In genomic region chr17:85486585-85487480, GRCm38 (mm10) we compare ENCODE assay signal across 9 mouse cellular contexts.
DNase-seq lines count a peak whose midpoint lies in the region; ATAC-seq and TF ChIP-seq lines count a peak whose summit lies in the region.
"Had no signal": no experiment of that assay in that cellular context is flagged by ENCODE, and none has a peak within 500 bp of the region (broad histone marks: within the 10 kb centered on the region; RNA-seq: fewer than 3 reads in every experiment).

No protein-coding gene starts in this region.

- H3K4me3 ChIP-seq in hindbrain, embryonic 11.5 days (ENCODE audit: low read depth, low read length): peak overlapping the region; percentile 1; the same call in 1 of the 2 replicates
- no peak overlapping the region for H3K4me3 ChIP-seq in hindbrain, embryonic 14.5 days (replicated peaks; ENCODE audit: low read length)
- peak overlapping the region; percentile 14; the same call in 1 of the 2 replicates for H3K4me3 ChIP-seq in heart, postnatal 0 days (ENCODE audit: low read depth, low read length)

- peak; percentile 71; the same call in 1 of the 2 replicates for ATAC-seq in hindbrain, embryonic 11.5 days (ENCODE audit: low FRiP score)
- no peak for ATAC-seq in hindbrain, embryonic 14.5 days (ENCODE audit: low FRiP score)
- no peak for ATAC-seq in heart, postnatal 0 days (ENCODE audit: insufficient read depth, low read depth)
- ATAC-seq in erythroblast, adult 5-6 weeks (replicated peaks; ENCODE audit: low FRiP score, poor library complexity, severe bottlenecking): no peak

- TF ChIP-seq POLR2A in brain, embryonic 14.5 days (IDR thresholded peaks at IDR 0.05; ENCODE audit: borderline replicate concordance, extremely low read depth, insufficient read depth, insufficient read length, poor library complexity, severe bottlenecking): no peak

- DNase-seq in hindbrain, embryonic 11.5 days (ENCODE audit: low spot score): peak; percentile 72
- no peak for DNase-seq in hindbrain, embryonic 14.5 days (ENCODE audit: low spot score)
- DNase-seq in brain, embryonic 14.5 days (ENCODE audit: low read depth): peak; percentile 70
- no peak for DNase-seq in heart, postnatal 0 days (ENCODE audit: low spot score)
- peak; percentile 70 for DNase-seq in neural tube, embryonic 10.5 days (ENCODE audit: extremely low spot score, low spot score)
- DNase-seq in cerebellum, adult 11 months: no peak
- DNase-seq in layer of hippocampus, adult 9-11 months: no peak

- peak overlapping the region; percentile 29; the same call in 1 of the 2 replicates for H3K4me2 ChIP-seq in hindbrain, embryonic 11.5 days (replicated peaks; ENCODE audit: low read depth, low read length)
- no peak overlapping the region for H3K4me2 ChIP-seq in hindbrain, embryonic 14.5 days (replicated peaks)
- peak overlapping the region; percentile 12 for H3K4me2 ChIP-seq in heart, postnatal 0 days (ENCODE audit: low read depth, low read length)

- H3K27me3 ChIP-seq in hindbrain, embryonic 11.5 days (ENCODE audit: control insufficient read depth, insufficient read depth, low read length): peaks cover 93% of the 10 kb centered on the region
- H3K27me3 ChIP-seq in hindbrain, embryonic 14.5 days (ENCODE audit: control insufficient read depth, insufficient read depth, low read length): peaks cover 98% of the 10 kb centered on the region
- H3K27me3 ChIP-seq in heart, postnatal 0 days (ENCODE audit: control insufficient read depth, insufficient read depth, low read length): peaks cover 98% of the 10 kb centered on the region
- H3K27me3 ChIP-seq: CH12.LX had no signal

- no peaks in the 10 kb centered on the region for H3K36me3 ChIP-seq in hindbrain, embryonic 11.5 days (ENCODE audit: control insufficient read depth, insufficient read depth, low read length)
- no peaks in the 10 kb centered on the region for H3K36me3 ChIP-seq in hindbrain, embryonic 14.5 days (replicated peaks; ENCODE audit: control insufficient read depth, insufficient read depth)
- no peaks in the 10 kb centered on the region for H3K36me3 ChIP-seq in heart, postnatal 0 days (replicated peaks; ENCODE audit: control insufficient read depth, insufficient read depth, low read length)

- H3K9me3 ChIP-seq in hindbrain, embryonic 11.5 days (ENCODE audit: control insufficient read depth, low read length): no peaks in the 10 kb centered on the region
- no peaks in the 10 kb centered on the region for H3K9me3 ChIP-seq in hindbrain, embryonic 14.5 days (ENCODE audit: control insufficient read depth, low read length)
- H3K9me3 ChIP-seq in heart, postnatal 0 days (replicated peaks; ENCODE audit: control insufficient read depth, low read length): no peaks in the 10 kb centered on the region

- TF ChIP-seq CTCF in brain, embryonic 14.5 days (IDR thresholded peaks at IDR 0.05; ENCODE audit: borderline replicate concordance, extremely low read depth, insufficient read depth, insufficient read length): no peak
- TF ChIP-seq CTCF in heart, postnatal 0 days (IDR thresholded peaks at IDR 0.05; ENCODE audit: low read depth): no peak

- no peak for TF ChIP-seq EP300 in heart, postnatal 0 days (IDR thresholded peaks at IDR 0.05; ENCODE audit: low read depth)

- H3K27ac ChIP-seq in hindbrain, embryonic 11.5 days (ENCODE audit: low read depth, low read length): no peak overlapping the region
- H3K27ac ChIP-seq in hindbrain, embryonic 14.5 days: no peak overlapping the region
- H3K27ac ChIP-seq in heart, postnatal 0 days (ENCODE audit: low read depth): no peak overlapping the region

- H3K9ac ChIP-seq in hindbrain, embryonic 11.5 days (ENCODE audit: low read depth, low read length): no peak overlapping the region
- H3K9ac ChIP-seq in hindbrain, embryonic 14.5 days: no peak overlapping the region
- H3K9ac ChIP-seq in heart, postnatal 0 days (replicated peaks; ENCODE audit: low read depth, low read length): no peak overlapping the region

- H3K4me1 ChIP-seq in hindbrain, embryonic 11.5 days (replicated peaks; ENCODE audit: control insufficient read depth, insufficient read depth, low read length): peaks cover 6% of the 10 kb centered on the region; the same call in 1 of the 2 replicates
- no peaks in the 10 kb centered on the region for H3K4me1 ChIP-seq in hindbrain, embryonic 14.5 days (replicated peaks; ENCODE audit: control insufficient read depth, insufficient read depth, low read length)
- no peaks in the 10 kb centered on the region; the same call in 1 of the 2 replicates for H3K4me1 ChIP-seq in heart, postnatal 0 days (ENCODE audit: control insufficient read depth, insufficient read depth)

- under 1% methylated on average over 51 of the region's 52 CpGs for WGBS in hindbrain, embryonic 11.5 days
- WGBS in hindbrain, embryonic 14.5 days: under 1% methylated on average over 52 of the region's 52 CpGs
- 5% methylated on average over 52 of the region's 52 CpGs for WGBS in heart, postnatal 0 days

Comparison
In these comparisons a context has a peak if more than half of its experiments do, and no peak if none do; other contexts are left out.
1. DNase-seq: peak in hindbrain, embryonic 11.5 days (single experiment), brain, embryonic 14.5 days (single experiment) and neural tube, embryonic 10.5 days (single experiment); none in hindbrain, embryonic 14.5 days (single experiment), heart, postnatal 0 days (single experiment), cerebellum, adult 11 months (single experiment) and layer of hippocampus, adult 9-11 months (single experiment).